Mouse (Mus musculus) adrenal gland, postnatal 25 days (tissue): ENCODE results near the gene Ppm1l. TPM values are rescaled to one million over a fixed set of nuclear protein-coding genes. Genes with fewer than 3 reads are reported as not detected.
A peak's percentile ranks its signal among the peaks of the same experiment; 100 is the strongest.
"Not testable (repeated sequence)": the region's sequence is repeated elsewhere in the genome, so short reads cannot be mapped to it uniquely, and the experiment has no call there.

Experiments
- DNase-seq: peaks from one replicate; pipeline ENCODE4 v3.0.0; 2021; ENCODE audit warnings: mixed read lengths
- total RNA-seq: library from RNA; stranded (reverse); gene quantifications from 2 replicates; pipeline ENCODE4 v1.2.3, GENCODE M21; 2021

Ppm1l gene
- total RNA-seq, 1 experiment from 2014 or later = 13.6 TPM

DNA sequence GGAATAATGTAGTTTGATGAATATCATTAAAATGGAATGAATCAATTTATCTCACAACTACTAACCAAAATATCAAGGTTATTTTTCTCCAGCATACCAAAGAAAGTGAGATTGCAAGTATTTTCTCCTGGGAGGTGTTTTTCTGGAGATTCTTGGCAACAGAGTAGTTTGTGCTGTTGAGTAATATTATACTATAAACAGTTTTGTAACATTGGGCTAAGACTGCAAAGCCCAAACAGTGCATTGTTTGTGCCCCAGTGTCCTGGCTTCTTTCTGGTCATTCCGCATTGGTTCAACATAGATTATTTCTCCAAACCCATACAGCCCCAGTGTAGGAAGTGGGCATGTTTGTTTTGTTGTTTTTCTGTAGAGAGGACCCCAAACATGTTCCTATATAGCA is 227.1 kb downstream of the Ppm1l start:
- no peak for DNase-seq

DNA sequence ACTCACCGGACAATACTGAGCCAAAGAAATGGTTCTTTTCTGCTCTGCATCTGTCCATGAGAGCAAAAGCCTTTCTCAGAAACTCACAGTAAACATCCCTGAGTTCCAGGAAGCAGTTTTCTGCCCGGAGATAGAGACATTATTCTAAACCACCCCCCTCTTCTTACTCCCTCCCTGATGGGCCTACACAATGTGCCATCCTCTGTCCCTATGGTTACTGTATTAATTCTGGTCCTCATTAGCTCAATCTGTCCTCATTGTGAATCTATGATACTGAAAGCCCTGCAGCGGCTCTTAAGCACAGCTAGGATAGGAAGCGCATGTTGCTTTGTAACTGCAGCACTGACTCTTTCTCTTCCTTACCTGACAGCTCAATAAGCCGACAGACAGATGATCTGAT is 228.4 kb downstream of the Ppm1l start:
- no peak for DNase-seq

DNA sequence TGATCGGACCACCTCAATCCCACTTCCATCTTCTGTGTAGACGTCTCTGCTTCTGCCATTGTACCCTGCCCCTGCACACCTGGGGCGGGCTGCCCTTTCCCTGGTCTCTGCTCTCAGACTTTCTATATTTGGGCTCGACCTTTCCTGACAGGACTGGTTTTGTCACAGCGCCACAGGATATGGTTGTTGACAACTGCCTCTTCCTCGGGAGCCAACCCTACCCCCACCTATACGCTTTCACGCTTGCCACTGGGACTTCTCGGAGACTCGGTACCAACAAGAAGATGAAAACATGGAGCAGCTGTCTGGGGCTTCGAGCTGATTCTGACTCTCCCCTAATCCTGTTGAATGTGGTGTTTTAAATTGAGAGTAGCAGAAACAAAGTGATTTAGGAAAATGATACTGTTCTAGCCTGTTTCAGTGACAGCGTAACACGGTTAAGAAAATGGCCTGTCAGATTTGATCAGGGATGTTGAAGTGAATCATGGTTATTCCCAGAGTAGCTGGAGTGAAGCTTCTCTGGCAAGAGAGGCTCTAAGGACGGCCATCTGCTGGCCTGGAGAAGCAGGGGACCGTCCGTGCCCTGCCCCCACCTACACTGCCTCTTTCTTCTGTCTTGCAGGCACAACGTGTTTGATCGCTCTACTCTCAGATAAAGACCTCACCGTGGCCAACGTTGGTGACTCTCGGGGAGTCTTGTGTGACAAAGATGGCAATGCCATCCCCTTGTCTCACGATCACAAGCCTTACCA is 232.2 kb downstream of the Ppm1l start:
- DNase-seq = no peak

DNA sequence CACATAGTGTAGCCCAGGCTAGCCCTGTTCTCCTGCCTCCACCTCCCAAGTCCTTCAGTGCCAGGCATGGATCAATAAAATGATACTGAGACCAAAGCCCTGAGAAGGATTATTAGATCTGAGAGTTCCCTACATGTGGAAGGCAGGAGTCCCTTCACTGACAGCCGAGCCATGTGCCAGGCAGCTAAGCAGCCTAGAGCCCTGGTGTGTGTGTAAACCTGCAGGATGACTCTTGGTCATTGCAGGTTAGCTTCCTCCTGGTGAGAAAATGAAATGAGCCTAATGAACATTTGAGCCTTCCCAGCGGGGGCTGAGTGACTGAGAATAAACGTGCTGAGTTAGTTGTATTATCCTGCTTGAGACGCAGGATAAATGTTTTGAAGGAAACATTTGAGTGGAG is 232.9 kb downstream of the Ppm1l start:
- no peak for DNase-seq

DNA sequence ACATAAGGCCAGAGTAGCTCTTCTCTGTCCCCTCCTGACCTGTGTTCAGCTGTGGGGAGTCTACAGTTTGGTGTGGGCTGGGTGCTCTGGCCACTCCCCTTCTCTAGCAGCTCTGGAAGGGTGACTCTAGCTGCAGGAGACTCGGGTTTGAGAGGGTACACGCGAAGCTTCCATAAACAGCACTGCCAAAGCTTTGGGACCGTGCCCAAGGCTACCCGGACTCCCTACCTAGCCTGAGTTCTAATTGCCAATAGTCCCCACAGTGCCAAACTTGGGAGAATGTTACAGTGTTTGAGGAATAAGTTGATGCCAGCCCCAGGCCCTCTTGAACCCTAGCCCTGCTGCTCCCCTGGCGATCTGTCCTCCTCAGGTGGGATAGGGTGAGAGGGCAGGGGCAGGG is 238.8 kb downstream of the Ppm1l start:
- DNase-seq = peak; percentile 34

DNA sequence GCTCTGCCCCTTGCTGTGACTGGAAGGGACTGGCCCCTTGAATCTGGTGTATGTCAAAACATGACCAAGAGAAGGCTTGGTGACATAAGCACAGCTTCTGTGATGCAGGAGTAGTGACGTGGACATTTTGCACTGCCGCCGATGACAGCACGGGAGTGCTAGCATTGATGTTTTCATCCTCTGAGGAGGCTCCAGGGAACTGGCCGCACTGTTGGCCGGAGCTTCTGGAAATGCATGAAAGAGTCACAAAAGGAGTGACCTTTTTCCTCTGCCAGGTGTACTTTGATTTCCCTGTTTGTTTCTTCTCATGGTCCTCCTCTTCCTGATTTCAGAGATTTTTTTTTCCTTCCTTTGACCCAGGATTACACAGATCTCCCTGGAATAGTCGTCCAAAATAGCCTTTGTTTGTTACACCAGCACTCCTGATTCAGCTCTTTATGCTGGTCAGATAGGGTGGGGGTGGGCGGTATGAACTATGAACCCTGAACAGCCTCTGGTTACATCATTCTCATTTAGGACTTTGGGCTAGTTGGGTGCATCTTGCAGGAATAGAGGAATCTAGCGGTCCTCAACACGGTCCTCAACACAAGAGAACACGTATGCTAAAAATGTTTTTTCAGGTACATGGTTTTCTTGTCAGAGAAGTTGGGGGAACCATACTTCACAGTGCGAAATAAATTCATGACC is 239.6 kb downstream of the Ppm1l start:
- no peak for DNase-seq

DNA sequence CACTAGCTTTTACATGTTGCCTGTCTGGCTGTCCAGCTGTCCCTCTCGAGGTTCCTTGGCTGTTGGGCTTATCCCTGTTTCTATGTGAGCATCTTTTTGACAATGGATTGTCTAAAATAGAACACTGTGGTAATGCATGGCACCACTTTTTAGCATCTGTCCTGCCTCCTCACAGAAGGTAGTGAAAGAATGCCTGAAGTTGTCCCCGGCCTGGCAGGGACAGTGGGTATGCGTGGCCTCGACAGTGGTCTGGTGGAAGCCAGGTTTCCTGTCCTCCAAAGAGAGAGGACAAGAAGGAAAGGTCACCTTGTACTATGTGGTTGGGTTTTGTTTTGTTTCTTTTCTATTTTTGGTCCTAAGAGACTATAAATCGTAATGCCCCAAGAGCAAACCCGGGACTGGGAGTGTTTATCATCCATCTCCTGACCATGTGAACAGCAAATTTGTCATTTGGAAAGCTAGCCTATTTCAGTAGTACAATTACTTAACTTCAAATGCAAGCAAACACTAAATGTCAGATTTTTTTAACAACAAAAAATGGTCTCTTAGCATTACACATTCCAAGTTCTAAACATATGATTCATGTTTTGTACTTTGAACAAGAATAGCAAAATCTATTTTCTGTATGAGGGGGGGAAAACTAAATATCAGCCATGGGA is 242.8 kb downstream of the Ppm1l start:
- DNase-seq = no peak

DNA sequence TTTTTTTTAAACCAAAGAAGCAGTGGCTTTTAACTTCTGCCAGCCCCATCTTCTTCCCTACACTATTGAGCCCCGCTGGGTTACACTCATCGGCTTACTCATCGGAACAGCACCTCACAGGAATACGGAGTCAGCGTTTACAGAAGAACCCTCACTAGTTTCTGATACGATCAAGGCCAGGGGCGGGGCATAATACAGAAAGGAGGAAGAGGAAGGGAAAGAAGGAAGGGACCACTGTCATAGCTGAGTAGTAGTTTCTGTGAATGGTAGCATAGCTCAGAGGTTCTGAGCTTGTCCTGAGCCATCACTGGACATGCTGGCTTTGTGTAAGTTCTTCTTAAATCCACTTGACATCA is 243.3 kb downstream of the Ppm1l start:
- peak; percentile 20 for DNase-seq

DNA sequence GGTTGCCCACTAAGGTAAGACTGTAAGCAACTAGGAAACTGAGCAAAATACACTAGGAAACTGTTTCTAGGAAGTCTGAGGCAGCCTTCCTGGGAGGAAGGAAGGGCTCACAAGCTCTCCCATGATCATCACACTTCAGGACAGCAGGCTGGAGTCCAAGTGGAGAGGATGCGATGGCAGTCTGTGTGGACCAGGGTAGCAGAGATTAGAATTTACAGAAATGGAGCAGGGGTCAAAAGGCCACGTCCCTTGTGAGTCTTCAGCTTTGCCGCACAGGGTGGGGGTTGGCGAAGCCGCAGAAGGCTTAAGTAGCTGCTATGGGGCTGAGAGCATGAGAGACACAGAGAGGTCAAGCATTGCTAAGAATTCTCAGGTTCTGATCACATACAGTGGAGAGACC is 245.0 kb downstream of the Ppm1l start:
- no peak for DNase-seq

DNA sequence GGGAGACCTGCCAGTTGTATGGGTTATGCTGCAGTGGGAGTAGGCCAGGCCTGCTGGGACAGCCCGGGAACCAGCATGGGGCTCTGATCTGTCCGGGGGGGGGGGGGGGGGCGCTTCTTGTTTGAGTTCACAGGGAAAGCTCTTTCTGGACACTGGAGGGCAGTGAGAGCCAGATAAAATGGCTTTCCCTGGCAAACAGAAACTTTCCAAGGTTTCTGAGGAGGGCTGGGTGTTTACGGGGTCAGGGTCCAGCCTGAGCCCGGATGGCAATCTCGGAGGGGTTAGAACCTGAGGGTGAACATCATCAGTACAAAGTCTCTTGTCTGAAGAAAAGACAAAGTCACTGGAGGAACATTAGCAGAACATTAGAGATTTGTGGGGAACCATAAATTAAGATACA is 246.7 kb downstream of the Ppm1l start:
- DNase-seq = no peak

DNA sequence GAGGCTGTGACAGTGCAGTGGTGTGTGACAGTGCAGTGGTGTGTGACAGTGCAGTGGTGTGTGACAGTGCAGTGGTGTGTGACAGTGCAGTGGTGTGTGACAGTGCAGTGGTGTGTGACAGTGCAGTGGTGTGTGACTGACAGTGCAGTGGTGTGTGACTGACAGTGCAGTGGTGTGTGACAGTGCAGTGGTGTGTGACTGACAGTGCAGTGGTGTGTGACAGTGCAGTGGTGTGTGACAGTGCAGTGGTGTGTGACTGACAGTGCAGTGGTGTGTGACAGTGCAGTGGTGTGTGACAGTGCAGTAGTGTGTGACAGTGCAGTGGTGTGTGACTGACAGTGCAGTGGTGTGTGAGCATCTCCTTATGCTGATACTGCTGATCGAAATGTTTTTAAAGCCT is 248.9 kb downstream of the Ppm1l start:
- DNase-seq = not testable (repeated sequence)

DNA sequence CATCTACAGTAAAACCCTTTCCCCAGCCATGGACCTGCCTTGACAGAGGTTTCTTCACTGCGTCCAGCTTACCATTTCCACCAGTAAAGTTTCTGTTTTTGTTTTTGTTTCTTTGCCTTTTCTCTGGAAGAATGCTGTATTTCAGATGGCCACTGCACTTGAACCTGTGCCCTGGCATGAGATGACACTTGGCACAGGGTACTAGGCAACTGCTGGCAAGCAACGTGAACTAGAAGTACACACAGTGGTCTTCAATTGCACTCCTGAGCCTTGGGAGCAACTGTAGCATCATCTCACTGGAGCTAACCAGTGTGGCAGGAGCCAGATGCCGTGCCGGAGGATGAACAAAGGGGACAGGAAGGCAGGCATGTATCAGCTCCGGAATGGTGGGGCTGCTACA is 255.9 kb downstream of the Ppm1l start:
- no peak for DNase-seq

DNA sequence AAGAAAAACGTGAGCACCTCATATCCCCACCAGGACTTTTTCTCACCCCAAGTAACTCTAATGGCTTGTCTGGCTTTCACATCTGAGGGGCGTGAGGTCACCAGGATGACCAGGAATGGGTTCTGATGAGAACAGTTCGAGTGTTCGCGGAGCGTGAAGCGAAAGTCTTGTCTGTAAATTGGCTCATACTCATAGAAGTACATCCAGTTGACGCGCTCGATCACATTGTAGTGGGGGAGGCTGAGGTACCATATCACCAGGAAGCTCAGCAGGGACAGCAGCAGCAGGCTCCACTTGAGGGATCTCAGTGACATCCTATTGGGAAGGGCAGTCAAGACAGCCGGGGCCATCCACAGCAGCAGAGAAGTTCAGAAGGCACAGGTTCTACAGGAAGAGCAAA is 258.9 kb downstream of the Ppm1l start:
- no peak for DNase-seq

DNA sequence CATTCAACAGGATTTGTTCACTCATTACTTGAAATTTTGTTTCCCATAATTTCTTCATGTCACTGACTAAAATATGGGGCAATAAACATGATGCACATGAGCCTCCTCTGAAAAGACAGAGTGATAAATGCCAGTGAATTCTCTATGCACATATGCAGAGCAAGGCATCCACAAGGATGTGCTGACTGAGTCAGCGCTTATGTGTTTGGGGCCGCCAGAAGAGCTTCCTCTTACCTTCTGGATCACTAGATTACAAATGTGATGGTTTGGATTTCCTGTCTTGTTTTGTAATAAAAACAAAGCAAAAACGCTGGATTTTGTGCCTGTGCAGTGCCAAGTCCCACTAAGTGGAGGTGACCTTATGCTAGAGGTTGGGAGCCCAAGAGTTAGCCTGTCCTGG is 260.1 kb downstream of the Ppm1l start:
- DNase-seq = no peak

DNA sequence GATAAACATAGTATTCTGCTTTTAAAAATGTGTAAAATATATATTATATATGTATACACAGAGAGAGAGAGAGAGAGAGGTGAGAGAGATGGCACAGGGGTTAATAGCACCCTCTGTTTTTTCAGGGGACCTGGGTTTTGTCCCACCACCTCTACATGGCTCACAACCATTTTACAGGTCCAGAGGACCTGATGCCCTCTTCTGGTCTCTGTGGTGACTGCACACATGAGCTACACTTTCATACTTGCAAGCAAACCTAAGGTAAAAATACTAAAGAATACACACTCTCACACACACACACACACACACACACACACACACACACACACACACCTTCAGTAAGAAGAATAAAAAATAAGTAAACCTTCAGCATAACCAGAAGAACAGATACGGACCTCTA is 262.1 kb downstream of the Ppm1l start:
- no peak for DNase-seq

DNA sequence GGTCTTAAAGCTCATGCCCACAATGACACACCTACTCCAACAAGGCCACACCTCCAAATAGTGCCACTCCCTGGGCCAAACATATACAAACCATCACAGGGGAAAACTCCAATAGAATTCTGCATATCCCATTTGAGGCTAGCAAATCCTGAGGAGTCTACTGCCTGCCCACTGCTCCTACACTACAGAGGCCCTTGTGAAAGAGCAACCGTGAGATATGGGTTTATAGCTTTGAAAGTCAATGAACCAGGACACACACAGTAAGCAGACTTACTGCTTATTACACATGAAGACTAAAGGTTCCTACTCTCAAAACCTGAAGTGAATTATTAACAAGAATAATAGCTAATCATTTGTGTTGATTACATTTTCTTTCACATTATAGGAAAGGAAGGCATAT is 267.1 kb downstream of the Ppm1l start:
- no peak for DNase-seq

DNA sequence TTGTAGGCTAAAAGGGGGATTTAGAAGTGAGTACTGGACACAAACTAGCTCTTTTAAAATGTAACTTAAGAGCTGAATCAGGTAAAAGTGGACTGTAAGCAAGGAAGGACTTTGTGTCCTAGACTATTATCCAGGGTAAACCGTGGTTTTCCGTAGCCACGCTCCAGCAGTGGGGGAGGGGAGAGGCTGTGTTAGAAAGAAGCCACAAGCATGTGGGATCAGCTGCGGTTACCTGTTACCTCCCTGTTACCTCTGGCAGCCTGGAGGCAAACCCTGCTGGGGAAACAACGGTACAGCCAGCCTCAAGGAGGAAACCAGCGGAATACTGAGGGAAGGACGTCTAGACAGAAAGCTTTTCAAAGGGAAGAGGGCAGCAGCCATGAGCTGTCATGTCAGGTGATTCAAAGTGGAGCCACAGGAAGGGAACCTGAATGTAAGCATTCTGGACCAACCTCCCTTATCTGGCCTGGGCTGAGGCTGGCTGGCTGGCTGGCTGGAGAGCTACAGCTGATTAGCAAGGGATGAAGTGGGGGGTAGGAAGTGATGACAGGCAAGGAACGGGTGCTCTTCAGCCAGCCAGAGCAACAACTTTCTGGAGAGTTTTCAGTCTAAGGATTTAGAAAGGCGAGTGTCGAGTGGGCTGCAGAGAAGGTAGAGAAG is 271.6 kb downstream of the Ppm1l start:
- no peak for DNase-seq

DNA sequence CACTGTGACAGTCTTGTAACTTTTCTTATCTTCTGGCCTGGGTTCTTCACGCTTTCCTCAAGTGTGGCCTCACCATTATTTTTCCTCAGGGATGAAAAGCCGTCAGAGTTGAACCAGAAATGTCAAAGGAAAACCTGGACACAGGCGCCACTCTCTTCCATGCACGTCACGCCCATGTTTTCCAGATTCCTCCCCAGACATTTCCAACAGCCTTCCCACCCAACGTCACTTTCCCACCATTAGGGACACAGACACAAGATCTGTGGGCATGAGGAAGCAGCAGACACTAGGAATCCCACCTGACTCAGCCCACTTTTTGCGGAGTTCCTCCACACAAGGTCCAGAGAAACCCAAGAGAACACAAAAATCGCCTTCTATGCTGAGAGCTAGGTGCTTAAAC is 276.8 kb downstream of the Ppm1l start:
- DNase-seq = no peak

DNA sequence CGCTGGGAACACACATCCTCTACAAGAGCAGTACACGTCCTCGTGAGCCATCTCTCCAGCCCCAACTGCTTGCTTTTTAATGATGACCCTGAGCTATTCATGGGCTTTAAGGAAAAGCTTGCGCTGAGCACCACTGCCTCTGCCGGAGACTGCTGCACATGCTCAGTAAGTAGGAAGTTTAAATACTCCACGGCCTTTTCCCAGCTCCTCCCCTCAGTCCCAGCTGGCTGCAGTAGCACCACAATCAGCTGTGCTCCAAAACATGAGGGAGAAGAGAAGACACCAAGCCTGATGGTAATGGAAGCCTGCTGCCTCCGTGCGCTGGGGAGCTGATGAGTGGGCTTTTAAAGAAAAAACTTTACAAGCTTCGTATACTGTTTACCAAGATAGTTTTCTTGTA is 277.4 kb downstream of the Ppm1l start:
- no peak for DNase-seq

DNA sequence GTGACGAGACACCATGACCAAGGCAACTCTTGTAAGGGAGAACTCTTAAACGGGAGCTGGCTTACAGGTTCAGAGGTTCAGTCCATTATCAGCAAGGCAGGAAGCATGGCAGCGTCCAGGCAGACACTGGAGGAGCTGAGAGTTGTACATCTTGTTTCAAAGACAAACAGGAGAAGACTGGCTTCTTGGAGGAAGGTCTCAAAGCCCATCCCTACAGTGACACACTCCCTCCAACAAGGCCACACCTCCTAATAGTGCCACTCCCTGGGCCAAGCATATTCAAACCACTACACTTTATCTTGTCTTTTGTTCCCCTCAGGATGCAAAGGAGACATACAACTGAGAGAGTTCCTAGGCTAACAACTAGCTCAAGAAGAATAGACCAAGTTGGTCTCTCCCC is 279.5 kb downstream of the Ppm1l start:
- no peak for DNase-seq

DNA sequence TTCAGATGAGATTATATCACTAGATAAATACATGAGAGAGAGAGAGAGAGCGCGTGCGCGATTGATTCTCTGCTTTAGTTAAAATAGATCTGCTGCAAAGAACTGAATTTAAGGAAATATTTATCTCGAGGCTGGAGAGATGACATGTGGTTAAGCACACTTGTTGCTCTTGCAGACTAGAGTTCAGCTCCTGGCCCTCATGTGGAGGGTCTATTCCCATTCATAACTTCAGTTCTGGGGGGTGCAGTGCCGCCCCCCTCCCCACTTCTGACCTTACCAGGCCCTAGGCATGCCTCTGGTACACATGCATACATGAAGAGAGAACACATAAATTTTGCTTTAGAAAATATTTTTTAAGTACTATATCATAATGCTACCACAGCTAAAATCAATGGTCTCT is 280.6 kb downstream of the Ppm1l start:
- DNase-seq = no peak

DNA sequence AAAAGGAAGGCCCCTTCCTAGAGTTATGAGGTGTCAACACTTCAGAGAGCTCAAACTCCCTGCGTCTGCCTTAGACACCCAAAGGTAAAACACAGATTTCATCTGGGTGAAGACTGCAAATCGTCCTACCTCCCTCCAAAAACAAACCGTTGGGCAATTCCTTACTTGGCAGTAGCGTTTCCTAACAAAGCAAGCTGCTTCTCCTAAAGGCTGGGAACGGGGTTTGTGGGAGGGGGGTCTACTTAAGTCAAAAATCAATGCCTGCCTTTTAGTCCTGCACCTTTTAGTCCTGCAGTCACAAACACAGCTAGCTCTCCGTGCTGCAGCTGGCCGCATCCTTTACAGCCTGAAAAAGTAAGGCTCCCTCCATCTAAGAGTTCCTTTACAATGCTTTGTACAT is 281.2 kb downstream of the Ppm1l start:
- no peak for DNase-seq
